Mouse (Mus musculus) olfactory bulb, adult 2 months (tissue): ENCODE data around the gene Dtx1. TPM values are rescaled to one million over a fixed set of nuclear protein-coding genes. Genes with fewer than 3 reads are reported as not detected.

Experiments
- H3K27ac ChIP-seq: fragments of 200-500 bp; 2 replicates; pipeline ENCODE4 v1.5.1; 2012; ENCODE audit warnings: low read depth, low read length; ENCODE audit not compliant: insufficient read depth
- H3K4me1 ChIP-seq: fragments of 200-500 bp; 2 replicates; pipeline ENCODE4 v1.6.1; 2012; ENCODE audit warnings: low read length; ENCODE audit not compliant: control insufficient read depth, insufficient read depth
- H3K4me3 ChIP-seq: fragments of 200-500 bp; 2 replicates; pipeline ENCODE4 v1.5.1; 2012; ENCODE audit warnings: mild to moderate bottlenecking, low read depth, low read length, moderate library complexity; ENCODE audit not compliant: insufficient read depth
- CTCF ChIP-seq: fragments of 200-500 bp; IDR thresholded peaks from 2 replicates; pipeline ENCODE4 v1.5.1; 2012; ENCODE audit warnings: low read depth, mild to moderate bottlenecking, low read length, moderate library complexity; ENCODE audit not compliant: insufficient read depth
- POLR2A ChIP-seq: fragments of 200-500 bp; IDR thresholded peaks from 2 replicates; pipeline ENCODE4 v1.6.1; 2012; ENCODE audit warnings: mild to moderate bottlenecking, low read depth, low read length, moderate library complexity; ENCODE audit not compliant: insufficient read depth
- WGBS: fragments of 180-500 bp; shearing (Covaris S2); methylation state at CpG from one replicate; pipeline ENCODE4 v1.1.7; 2018; 5-methylcytosine and 5-hydroxymethylcytosine counted together
- polyA plus RNA-seq: library from polyadenylated mRNA; stranded (reverse); fragments of >200 nt; gene quantifications from 2 replicates; pipeline ENCODE4 v1.2.4, GENCODE M21; 2012; ENCODE audit warnings: low replicate concordance; ENCODE audit not compliant: missing spikeins, insufficient read depth, insufficient read length

Gene Dtx1
- polyA plus RNA-seq, 1 experiment: not detected

GRCm38 (mm10) chr5:120710161-120710825 is 1.4 kb downstream of the Dtx1 start:
- Histone ChIP-seq H3K4me1 (peaks cover 45% of the 10 kb centered on the region), H3K4me3 (peak overlapping the region; percentile 67), H3K27ac (peak overlapping the region; percentile 36)
- TF ChIP-seq CTCF (no peak), POLR2A (no peak)
- 3% methylated on average over 40 of the region's 40 CpGs for WGBS

- 46% methylated on average over 13 of the region's 13 CpGs for whole genome bisulfite sequencing
- TF ChIP-seq CTCF (no peak), POLR2A (no peak)
- Histone ChIP-seq H3K4me1 (peaks cover 45% of the 10 kb centered on the region), H3K4me3 (no peak overlapping the region), H3K27ac (no peak overlapping the region)
These were observed 4.8 kb downstream of the Dtx1 start for GRCm38 (mm10) chr5:120706976-120707375.

- Histone ChIP-seq H3K4me3 (no peak overlapping the region; the same call in 1 of the 2 replicates), H3K4me1 (peaks cover 43% of the 10 kb centered on the region), H3K27ac (no peak overlapping the region)
- WGBS: 18% methylated on average over 16 of the region's 16 CpGs
- no peak for TF ChIP-seq POLR2A
- no peak for TF ChIP-seq CTCF
These were observed 5.2 kb downstream of the Dtx1 start for GRCm38 (mm10) chr5:120706541-120706940.

GRCm38 (mm10) chr5:120704421-120704820 is 7.3 kb downstream of the Dtx1 start:
- H3K4me3 ChIP-seq: no peak overlapping the region
- 61% methylated on average over 6 of the region's 6 CpGs for WGBS
- TF ChIP-seq CTCF (no peak), POLR2A (no peak)
- peaks cover 57% of the 10 kb centered on the region for H3K4me1 ChIP-seq
- no peak overlapping the region for H3K27ac ChIP-seq

- TF ChIP-seq POLR2A: no peak
- TF ChIP-seq CTCF: no peak
- 89% methylated on average over 3 of the region's 3 CpGs for WGBS
- H3K4me1 ChIP-seq: peaks cover 60% of the 10 kb centered on the region
- no peak overlapping the region for H3K27ac ChIP-seq
- H3K4me3 ChIP-seq: no peak overlapping the region
These were observed 8.1 kb downstream of the Dtx1 start for GRCm38 (mm10) chr5:120703660-120704059.

- WGBS: 83% methylated on average over 2 of the region's 2 CpGs
- TF ChIP-seq POLR2A: no peak
- TF ChIP-seq CTCF: no peak
These were observed 8.8 kb downstream of the Dtx1 start for GRCm38 (mm10) chr5:120702969-120703368.

GRCm38 (mm10) chr5:120702421-120702820 is 9.3 kb downstream of the Dtx1 start:
- 77% methylated on average over 4 of the region's 4 CpGs for WGBS
- no peak overlapping the region for H3K4me3 ChIP-seq
- peaks cover 66% of the 10 kb centered on the region for H3K4me1 ChIP-seq
- H3K27ac ChIP-seq: no peak overlapping the region
- TF ChIP-seq CTCF: no peak
- TF ChIP-seq POLR2A: no peak

More at GRCm38 (mm10) chr5:120702969-120703368, 8.8 kb downstream of the Dtx1 start:
- H3K4me1 ChIP-seq: peaks cover 66% of the 10 kb centered on the region
- no peak overlapping the region; the same call in 1 of the 2 replicates for H3K27ac ChIP-seq
- H3K4me3 ChIP-seq: no peak overlapping the region

- Histone ChIP-seq H3K27ac (no peak overlapping the region), H3K4me1 (peaks cover 63% of the 10 kb centered on the region), H3K4me3 (no peak overlapping the region)
- TF ChIP-seq CTCF (no peak), POLR2A (no peak)
- 62% methylated on average over 11 of the region's 11 CpGs for WGBS
These were observed 10.5 kb downstream of the Dtx1 start for GRCm38 (mm10) chr5:120700996-120701790.

GRCm38 (mm10) chr5:120698801-120699391 is 12.8 kb downstream of the Dtx1 start:
- H3K27ac ChIP-seq: peak overlapping the region; percentile 56
- WGBS: 32% methylated on average over 16 of the region's 16 CpGs
- H3K4me3 ChIP-seq: no peak overlapping the region
- TF ChIP-seq POLR2A: no peak; the same call in 1 of the 2 replicates
- no peak for TF ChIP-seq CTCF
- H3K4me1 ChIP-seq: peaks cover 56% of the 10 kb centered on the region
